Mouse (Mus musculus) brain, adult 10 weeks (tissue): ENCODE results near the gene Olfr980. TPM values are rescaled to one million over a fixed set of nuclear protein-coding genes. Genes with fewer than 3 reads are reported as not detected.

Experiments used
- polyA plus RNA-seq: library from polyadenylated mRNA; stranded (reverse); fragments of 350-450 nt; fragmentation: Illumina TruSeq; extraction: RNeasy Lipid Tissue Mini Kit (QIAGEN cat#74804); gene quantifications from one replicate; pipeline ENCODE4 v1.2.3, GENCODE M21; 2015; ENCODE audit warnings: low read depth, low replicate concordance

Olfr980 gene
- polyA plus RNA-seq: not detected

GRCm38 (mm10) chr9:40009482-40009881, at the start of gene Olfr980:
TSS of gene Olfr980 (minus strand) at chr9:40009582.

DNA sequence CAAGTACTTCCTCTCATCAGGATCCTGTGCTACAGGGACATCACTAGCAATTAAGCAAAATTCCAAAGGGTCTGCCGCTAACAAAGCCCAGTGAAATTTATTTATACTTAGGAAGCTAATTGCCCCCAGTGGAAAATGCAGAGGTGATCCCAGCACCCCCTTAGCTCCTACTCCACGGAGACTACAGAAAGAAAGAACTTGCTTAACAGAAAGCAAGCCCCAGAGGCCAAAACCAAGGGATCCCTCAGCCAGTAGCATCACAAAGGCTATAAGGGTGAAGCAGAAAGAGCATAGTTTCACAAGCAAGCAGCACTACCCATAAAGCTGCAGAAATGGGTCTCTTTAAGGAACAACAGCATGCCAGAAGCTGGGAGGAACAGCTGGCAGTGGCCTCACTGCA, 11.8 kb upstream of the Olfr980 start, which contains the start of gene Olfr981:
Gene Olfr981, plus strand, starts transcription at position 301 of the 400 bp plus-strand sequence.

GRCm38 (mm10) chr9:40003365-40003764, 6.0 kb downstream of the Olfr980 start, which contains the start of gene Olfr979:
TSS of gene Olfr979 (minus strand) at chr9:40003465.

DNA sequence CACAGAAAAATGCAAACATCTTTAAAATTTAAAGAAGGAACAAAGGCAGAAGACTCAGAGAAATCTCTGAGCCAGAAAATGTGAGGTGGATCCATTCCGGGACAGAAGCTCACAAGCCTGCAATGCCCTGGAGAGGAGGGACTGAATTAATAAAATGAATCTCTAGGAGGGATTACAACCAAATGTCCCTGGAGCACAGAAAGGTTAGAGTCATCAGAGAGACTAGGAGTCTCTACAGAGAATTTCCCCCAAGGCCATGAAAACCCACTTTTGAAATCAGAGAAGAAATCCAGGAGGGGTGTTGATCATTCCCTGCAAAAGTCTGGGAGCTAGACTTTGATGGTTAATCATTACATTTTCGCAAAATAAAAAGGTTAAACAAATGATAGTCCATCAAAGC, 17.6 kb downstream of the Olfr980 start, which contains the start of gene Olfr978:
Gene Olfr978, plus strand, starts transcription at position 301 of the 400 bp plus-strand sequence.

GRCm38 (mm10) chr9:39961033-39961432, 48.3 kb downstream of the Olfr980 start, which contains the start of gene Olfr976:
TSS of gene Olfr976 (minus strand) at chr9:39961133.

Other genes starting within 250 kb of the Olfr980 start
- not detected for gene Olfr968, start 226.3 kb downstream of the Olfr980 start, polyA plus RNA-seq
- gene Olfr969, start 218.6 kb downstream of the Olfr980 start, polyA plus RNA-seq: not detected
- not detected for gene Olfr970, start 200.7 kb downstream of the Olfr980 start, polyA plus RNA-seq
- not detected for gene Olfr971, start 172.7 kb downstream of the Olfr980 start, polyA plus RNA-seq
- not detected for gene Olfr972, start 143.2 kb downstream of the Olfr980 start, polyA plus RNA-seq
- gene Olfr229, start 102.2 kb downstream of the Olfr980 start, polyA plus RNA-seq: not detected
- gene Olfr974, start 72.1 kb downstream of the Olfr980 start, polyA plus RNA-seq: not detected
- gene Olfr975, start 57.5 kb downstream of the Olfr980 start, polyA plus RNA-seq: not detected
- gene Olfr976, start 48.4 kb downstream of the Olfr980 start, polyA plus RNA-seq: not detected
- not detected for gene Olfr978, start 17.5 kb downstream of the Olfr980 start, polyA plus RNA-seq
- not detected for gene Olfr979, start 6.1 kb downstream of the Olfr980 start, polyA plus RNA-seq
- gene Olfr981, start 11.9 kb upstream of the Olfr980 start, polyA plus RNA-seq: not detected
- gene Olfr982, start 64.2 kb upstream of the Olfr980 start, polyA plus RNA-seq: not detected
- not detected for gene Olfr983, start 84.0 kb upstream of the Olfr980 start, polyA plus RNA-seq
- not detected for gene Olfr984, start 104.6 kb upstream of the Olfr980 start, polyA plus RNA-seq
- gene Olfr985, start 120.6 kb upstream of the Olfr980 start, polyA plus RNA-seq: not detected
- gene Tmem225, start 138.5 kb upstream of the Olfr980 start, polyA plus RNA-seq: not detected
- gene Olfr986, start 171.3 kb upstream of the Olfr980 start, polyA plus RNA-seq: not detected
- gene Zfp202, start 182.7 kb upstream of the Olfr980 start, polyA plus RNA-seq: 4.0 TPM